Mouse (Mus musculus) lung, embryonic 16.5 days (tissue): ENCODE measurements at regions not wholly inside any gene's neighbourhood (a gene's known extent, or its start where the extent isn't known, plus 50 kb on each side); places are given as distances from the start of the nearest gene placed in this dataset.

Experiments used
- ATAC-seq: fragments of 200-750 bp; cut with Nextera tagmentation; 2 replicates; pipeline ENCODE4 v1.8.0; 2017; ENCODE audit warnings: low read depth, mild to moderate bottlenecking, moderate library complexity
- H3K27ac ChIP-seq: fragments of 300-500 bp; sonication (generic); 2 replicates; pipeline ENCODE4 v1.5.1; 2014; ENCODE audit warnings: mild to moderate bottlenecking, control low read depth, low read length
- H3K27me3 ChIP-seq: fragments of 300-500 bp; sonication (generic); 2 replicates; pipeline ENCODE4 v1.6.1; 2014; ENCODE audit warnings: low read depth, low read length, mixed read lengths; ENCODE audit not compliant: control insufficient read depth, insufficient read depth
- H3K36me3 ChIP-seq: fragments of 300-500 bp; sonication (generic); 2 replicates; pipeline ENCODE4 v1.6.1; 2014; ENCODE audit warnings: low read length; ENCODE audit not compliant: control insufficient read depth, insufficient read depth
- H3K4me1 ChIP-seq: fragments of 300-500 bp; sonication (generic); replicated peaks from 2 replicates; pipeline ENCODE4 v1.6.1; 2014; ENCODE audit warnings: low read length, mixed read lengths; ENCODE audit not compliant: control insufficient read depth, insufficient read depth
- H3K4me2 ChIP-seq: fragments of 300-500 bp; sonication (generic); 2 replicates; pipeline ENCODE4 v1.6.1; 2014; ENCODE audit warnings: low read depth, low read length, control low read depth
- H3K4me3 ChIP-seq: fragments of 300-500 bp; sonication (generic); 2 replicates; pipeline ENCODE4 v1.5.1; 2014; ENCODE audit warnings: mild to moderate bottlenecking, low read length, control low read depth
- H3K9ac ChIP-seq: fragments of 300-500 bp; sonication (generic); 2 replicates; pipeline ENCODE4 v1.6.1; 2014; ENCODE audit warnings: low read length, control low read depth
- H3K9me3 ChIP-seq: fragments of 300-500 bp; sonication (generic); 2 replicates; pipeline ENCODE4 v1.6.1; 2016; ENCODE audit warnings: low read length; ENCODE audit not compliant: control insufficient read depth
- WGBS: fragments of 180-500 bp; shearing (Covaris S2); extraction: QIAGEN DNeasy Blood & Tissue Kit; methylation state at CpG from one replicate; pipeline ENCODE4 v1.1.7; 2014; 5-methylcytosine and 5-hydroxymethylcytosine counted together

GRCm38 (mm10) chr14:99584144-99584543, 285.7 kb downstream of the Klf5 start:
- Histone ChIP-seq H3K36me3 (no peaks in the 10 kb centered on the region), H3K4me1 (peaks cover 2% of the 10 kb centered on the region; the same call in 1 of the 2 replicates), H3K9me3 (no peaks in the 10 kb centered on the region), H3K4me3 (no peak overlapping the region), H3K4me2 (no peak overlapping the region), H3K9ac (no peak overlapping the region), H3K27me3 (no peaks in the 10 kb centered on the region), H3K27ac (peak overlapping the region; percentile 27)
- WGBS, result 16% methylated on average over 7 of the region's 7 CpGs
- ATAC-seq, result no peak; the same call in 1 of the 2 replicates

- Histone ChIP-seq H3K27ac (no peak overlapping the region), H3K4me1 (peaks cover 2% of the 10 kb centered on the region; the same call in 1 of the 2 replicates), H3K4me2 (no peak overlapping the region), H3K27me3 (no peaks in the 10 kb centered on the region), H3K9ac (no peak overlapping the region), H3K9me3 (no peaks in the 10 kb centered on the region), H3K4me3 (no peak overlapping the region), H3K36me3 (no peaks in the 10 kb centered on the region)
- ATAC-seq, result no peak
- WGBS, result 74% methylated on average over 7 of the region's 7 CpGs
These were observed 287.5 kb downstream of the Klf5 start for GRCm38 (mm10) chr14:99586029-99586428.

- no peak overlapping the region for H3K9ac ChIP-seq
- H3K4me3 ChIP-seq, result no peak overlapping the region
- H3K27me3 ChIP-seq, result no peaks in the 10 kb centered on the region
- 27% methylated on average over 13 of the region's 13 CpGs for WGBS
- no peaks in the 10 kb centered on the region for H3K36me3 ChIP-seq
- H3K9me3 ChIP-seq, result no peaks in the 10 kb centered on the region
- H3K4me1 ChIP-seq, result peaks cover 6% of the 10 kb centered on the region; the same call in 1 of the 2 replicates
- peak overlapping the region; percentile 49; the same call in 1 of the 2 replicates for H3K27ac ChIP-seq
- H3K4me2 ChIP-seq, result no peak overlapping the region
- ATAC-seq, result peak; percentile 69
These were observed 292.5 kb downstream of the Klf5 start for GRCm38 (mm10) chr14:99590854-99591470.

GRCm38 (mm10) chr14:99592922-99593321, 294.4 kb downstream of the Klf5 start:
- no peak overlapping the region for H3K4me3 ChIP-seq
- H3K9ac ChIP-seq, result no peak overlapping the region
- ATAC-seq, result peak; percentile 59
- WGBS, result 26% methylated on average over 9 of the region's 9 CpGs
- H3K27ac ChIP-seq, result no peak overlapping the region
- no peaks in the 10 kb centered on the region for H3K9me3 ChIP-seq
- peak overlapping the region; percentile 13; the same call in 1 of the 2 replicates for H3K4me2 ChIP-seq
- H3K27me3 ChIP-seq, result no peaks in the 10 kb centered on the region
- peaks cover 6% of the 10 kb centered on the region; the same call in 1 of the 2 replicates for H3K4me1 ChIP-seq
- no peaks in the 10 kb centered on the region for H3K36me3 ChIP-seq

GRCm38 (mm10) chr14:99593864-99594263, 295.4 kb downstream of the Klf5 start:
- Histone ChIP-seq H3K27ac (no peak overlapping the region), H3K4me2 (no peak overlapping the region), H3K36me3 (no peaks in the 10 kb centered on the region), H3K4me1 (peaks cover 6% of the 10 kb centered on the region; the same call in 1 of the 2 replicates), H3K4me3 (no peak overlapping the region), H3K9me3 (no peaks in the 10 kb centered on the region), H3K9ac (no peak overlapping the region), H3K27me3 (no peaks in the 10 kb centered on the region)
- 64% methylated on average over 6 of the region's 6 CpGs for WGBS
- ATAC-seq, result no peak

GRCm38 (mm10) chr14:99601900-99602299, 303.4 kb downstream of the Klf5 start:
- 63% methylated on average over 5 of the region's 5 CpGs for WGBS
- no peaks in the 10 kb centered on the region for H3K9me3 ChIP-seq
- no peak overlapping the region for H3K9ac ChIP-seq
- ATAC-seq, result peak; percentile 54; the same call in 1 of the 2 replicates
- no peak overlapping the region for H3K27ac ChIP-seq
- H3K4me2 ChIP-seq, result no peak overlapping the region
- peaks cover 13% of the 10 kb centered on the region for H3K4me1 ChIP-seq
- H3K4me3 ChIP-seq, result no peak overlapping the region
- H3K36me3 ChIP-seq, result no peaks in the 10 kb centered on the region
- no peaks in the 10 kb centered on the region for H3K27me3 ChIP-seq

GRCm38 (mm10) chr14:99603257-99603656, 304.8 kb downstream of the Klf5 start:
- H3K27ac ChIP-seq, result peak overlapping the region; percentile 53
- 35% methylated on average over 2 of the region's 2 CpGs for WGBS

GRCm38 (mm10) chr14:99605351-99606100, 307.0 kb downstream of the Klf5 start:
- peak; percentile 61 for ATAC-seq
- Histone ChIP-seq H3K27ac (peak overlapping the region; percentile 75), H3K27me3 (no peaks in the 10 kb centered on the region), H3K36me3 (no peaks in the 10 kb centered on the region), H3K9ac (no peak overlapping the region), H3K4me1 (peaks cover 16% of the 10 kb centered on the region), H3K4me3 (no peak overlapping the region), H3K4me2 (no peak overlapping the region), H3K9me3 (no peaks in the 10 kb centered on the region)
- WGBS, result 29% methylated on average over 6 of the region's 6 CpGs

More at GRCm38 (mm10) chr14:99603257-99603656, 304.8 kb downstream of the Klf5 start:
- H3K36me3 ChIP-seq, result no peaks in the 10 kb centered on the region
- peaks cover 16% of the 10 kb centered on the region for H3K4me1 ChIP-seq
- no peak for ATAC-seq
- no peaks in the 10 kb centered on the region for H3K9me3 ChIP-seq
- H3K4me3 ChIP-seq, result no peak overlapping the region
- H3K9ac ChIP-seq, result no peak overlapping the region
- H3K27me3 ChIP-seq, result no peaks in the 10 kb centered on the region
- H3K4me2 ChIP-seq, result no peak overlapping the region

- WGBS, result 74% methylated on average over 2 of the region's 2 CpGs
- no peak overlapping the region for H3K4me3 ChIP-seq
- H3K9me3 ChIP-seq, result no peaks in the 10 kb centered on the region
- no peak overlapping the region for H3K27ac ChIP-seq
- no peak overlapping the region for H3K4me2 ChIP-seq
- ATAC-seq, result no peak
- H3K27me3 ChIP-seq, result no peaks in the 10 kb centered on the region
- peaks cover 10% of the 10 kb centered on the region for H3K4me1 ChIP-seq
- no peak overlapping the region for H3K9ac ChIP-seq
- H3K36me3 ChIP-seq, result no peaks in the 10 kb centered on the region
These were observed 310.5 kb downstream of the Klf5 start for GRCm38 (mm10) chr14:99609003-99609402.
